Mouse (Mus musculus): ENCODE measurements around the gene Bnc1.

- TF ChIP-seq CTCF (IDR thresholded peaks at IDR 0.05; ENCODE audit: borderline replicate concordance, insufficient read depth, low read depth, low read length) (no peak), POLR2A (IDR thresholded peaks at IDR 0.05; ENCODE audit: borderline replicate concordance, insufficient read depth, low read length) (no peak)
Measured at GRCm38 (mm10) chr7:81992131-81993061, at the start of gene Bnc1.
